Mouse (Mus musculus) adrenal gland, adult 18-20 months (tissue): ENCODE results near the gene Phactr4. TPM values are rescaled to one million over a fixed set of nuclear protein-coding genes. Genes with fewer than 3 reads are reported as not detected.

Experiments
- DNase-seq, 2 experiments: peaks; one replicate each; pipeline ENCODE4 v3.0.0; 2021 to 2022; ENCODE audit warnings: low spot score in 2 of 2
- total RNA-seq, 2 experiments: library from RNA; stranded (reverse); gene quantifications; 1 replicate in 1 of 2; 2 replicates in 1 of 2; pipeline ENCODE4 v1.2.3; 2021

The Phactr4 gene
- total RNA-seq, 2 experiments from 2014 or later: 41.6 to 81.7 TPM

DNA sequence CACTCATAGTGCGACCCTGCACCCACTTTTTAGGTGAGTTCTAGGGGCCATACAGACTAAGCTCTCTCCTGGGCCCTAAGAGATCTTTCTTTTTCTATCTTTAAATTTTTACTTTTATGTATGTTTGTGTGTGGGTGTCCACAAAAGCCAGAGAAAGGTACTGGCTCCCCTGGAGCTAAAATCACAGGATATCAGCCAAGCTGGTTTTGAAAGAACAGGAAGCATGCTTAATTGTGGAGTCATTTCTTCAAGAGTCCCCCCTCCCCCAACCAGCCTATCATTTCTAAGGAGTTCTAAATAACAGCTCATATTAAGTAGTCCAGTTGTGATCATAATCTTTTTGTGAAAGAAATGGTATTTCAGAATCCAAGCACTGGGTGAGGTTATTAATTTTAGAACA lies 48.5 kb downstream of the Phactr4 start:
- no peak for DNase-seq

DNA sequence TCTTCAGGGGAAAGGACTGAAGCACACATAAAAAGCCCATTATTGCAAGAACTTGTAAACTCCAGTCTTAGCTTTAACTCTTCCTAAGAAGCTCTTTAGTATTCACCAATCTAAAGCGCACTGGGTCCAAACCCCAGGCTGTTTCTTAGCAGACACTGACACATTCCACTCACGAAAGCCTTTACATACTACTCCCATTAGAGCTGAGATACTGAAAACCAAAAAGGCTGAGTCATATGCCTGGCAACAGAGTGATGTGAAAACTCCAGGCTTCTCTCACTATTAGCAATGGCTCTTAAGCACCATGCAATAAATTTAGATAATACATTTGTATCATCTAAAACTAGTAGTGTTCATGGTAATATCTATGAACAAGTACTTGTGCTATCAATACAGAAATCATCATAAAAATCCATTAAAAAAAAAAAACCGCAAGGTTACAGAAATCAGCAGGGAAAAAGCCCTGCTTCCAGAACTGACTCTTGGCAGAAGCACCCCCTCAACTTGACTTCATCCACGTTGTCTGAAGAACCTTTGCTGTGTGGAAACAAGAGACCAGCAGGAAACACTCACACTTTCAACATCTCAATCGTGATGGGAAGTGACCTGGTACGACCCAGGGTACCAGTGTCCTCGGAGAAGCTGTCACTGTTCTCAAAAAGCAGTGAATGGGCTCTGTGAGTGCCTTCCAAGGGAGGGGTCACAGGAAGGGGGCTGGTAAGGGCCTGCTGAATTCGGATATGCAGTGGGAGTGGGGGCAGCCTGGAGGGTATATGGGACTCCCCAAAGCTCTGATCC lies 52.1 kb downstream of the Phactr4 start:
- no peak for DNase-seq

DNA sequence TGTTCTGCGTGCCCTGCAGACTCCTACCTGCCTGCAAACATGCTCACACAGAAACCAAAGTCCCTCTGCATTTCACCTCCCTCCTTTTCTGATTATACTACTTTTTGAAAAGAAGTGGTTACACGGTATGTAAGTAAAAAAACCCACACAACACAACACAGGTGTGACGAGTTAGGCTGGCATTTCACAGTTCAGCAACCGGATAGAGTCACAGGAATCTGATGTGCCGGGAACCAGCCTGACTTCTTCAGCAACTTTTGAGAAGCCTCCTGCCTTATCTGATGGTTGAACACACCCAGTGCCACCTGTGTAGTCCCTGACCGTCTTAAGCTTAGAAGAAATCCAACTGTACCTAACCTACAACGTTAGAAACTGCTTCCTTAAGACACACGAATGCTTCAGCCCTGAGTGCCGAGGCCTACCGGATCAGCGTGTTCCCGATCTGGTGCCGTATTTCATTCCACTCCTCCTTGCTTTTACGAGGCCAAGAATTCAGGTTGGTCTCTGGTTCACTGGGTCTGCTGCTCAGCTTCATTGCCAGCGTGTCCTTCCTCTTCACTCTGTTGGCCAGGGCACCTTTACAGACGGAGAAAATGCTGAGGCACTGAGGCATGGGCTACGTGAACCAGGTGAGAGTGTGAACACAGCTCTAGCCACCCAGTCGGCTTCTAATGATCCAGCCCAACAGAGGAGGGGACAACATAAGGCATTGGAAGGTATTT lies 54.6 kb downstream of the Phactr4 start:
- no peak for DNase-seq

DNA sequence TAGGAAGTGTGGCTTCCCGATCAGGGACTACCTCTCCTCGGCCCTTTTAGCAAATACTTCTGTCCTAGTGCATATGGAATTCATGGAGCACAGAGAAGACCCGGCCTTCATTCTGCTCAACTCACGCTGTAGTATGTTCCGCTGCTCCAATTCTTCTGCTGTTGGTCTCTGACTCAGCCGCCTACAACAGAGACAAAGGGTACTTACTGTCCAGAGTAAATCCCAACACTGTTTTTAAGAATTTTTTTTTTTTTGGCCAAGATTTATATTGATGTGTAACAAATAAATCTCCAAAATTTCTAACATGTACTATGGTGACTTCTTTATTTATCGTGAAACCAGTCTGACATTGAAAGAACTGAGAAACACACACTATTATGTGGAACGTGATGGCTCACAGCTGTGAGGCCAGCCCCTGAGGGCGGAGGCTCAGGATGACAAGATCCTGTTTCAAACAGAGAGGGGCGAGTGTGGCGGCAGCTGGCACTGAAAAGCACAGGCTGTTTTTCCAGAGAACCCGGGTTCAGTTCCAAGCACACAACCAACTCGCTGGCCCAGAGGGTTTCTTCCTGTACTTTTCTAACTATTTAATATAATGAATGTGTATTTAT lies 56.7 kb downstream of the Phactr4 start:
- no peak for DNase-seq

DNA sequence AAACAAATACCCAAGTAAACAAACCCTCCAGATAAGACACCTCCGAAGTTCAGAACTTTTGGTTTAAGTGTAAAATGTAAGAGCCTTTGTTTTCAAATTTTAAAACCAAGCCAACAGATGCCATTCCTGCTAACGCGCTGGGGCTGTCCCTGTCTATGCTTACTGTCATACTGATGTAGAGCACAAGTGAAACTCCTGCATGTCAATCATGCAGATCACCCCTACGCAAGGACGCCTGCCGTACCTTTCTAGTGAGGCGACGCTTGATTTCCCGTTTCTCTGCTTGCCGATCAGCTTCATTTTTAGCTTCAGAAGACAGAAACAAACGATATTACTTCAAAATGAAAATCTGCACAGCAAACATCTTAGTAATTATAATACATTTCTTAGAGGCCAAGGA lies 58.8 kb downstream of the Phactr4 start:
- DNase-seq: no peak

DNA sequence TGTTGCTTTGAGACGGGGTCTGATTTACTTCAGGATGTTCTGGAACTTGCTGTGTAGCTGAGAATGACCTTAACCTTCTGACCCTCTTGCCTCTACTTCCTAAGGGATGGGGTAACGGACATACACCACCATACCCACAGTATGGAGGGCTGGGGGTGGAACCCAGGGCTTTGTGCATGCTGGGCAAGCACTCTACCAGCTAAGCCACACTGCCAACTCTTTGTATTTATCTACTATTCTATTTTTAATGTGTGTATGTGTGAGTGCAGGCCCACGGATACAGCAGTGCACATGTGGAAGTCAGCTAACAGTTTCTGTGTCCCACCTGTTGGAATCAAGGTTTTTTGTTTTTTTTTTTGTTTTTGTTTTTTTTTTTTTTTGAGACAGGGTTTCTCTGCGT lies 62.8 kb downstream of the Phactr4 start:
- DNase-seq: no peak

DNA sequence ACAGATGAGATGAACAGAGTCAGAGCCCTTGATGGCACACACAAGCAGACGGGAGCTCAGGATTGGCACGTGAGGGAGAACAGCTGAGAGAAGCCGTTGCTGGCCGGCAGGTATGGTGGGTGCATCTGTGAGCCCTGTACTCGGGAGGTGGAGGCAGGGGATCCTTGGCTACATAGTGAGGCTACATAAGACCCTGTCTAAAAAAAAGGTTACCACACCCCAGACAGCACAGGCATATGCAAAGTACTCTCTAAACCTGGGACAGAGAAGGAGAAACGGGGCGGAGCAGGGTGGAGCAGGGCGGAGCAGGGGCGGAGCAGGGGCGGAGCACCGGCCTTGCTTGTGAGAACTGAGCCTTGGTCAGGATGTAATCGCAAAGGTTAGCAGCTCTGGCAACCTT lies 66.1 kb downstream of the Phactr4 start:
- peak; percentile 40 to 54 for DNase-seq

DNA sequence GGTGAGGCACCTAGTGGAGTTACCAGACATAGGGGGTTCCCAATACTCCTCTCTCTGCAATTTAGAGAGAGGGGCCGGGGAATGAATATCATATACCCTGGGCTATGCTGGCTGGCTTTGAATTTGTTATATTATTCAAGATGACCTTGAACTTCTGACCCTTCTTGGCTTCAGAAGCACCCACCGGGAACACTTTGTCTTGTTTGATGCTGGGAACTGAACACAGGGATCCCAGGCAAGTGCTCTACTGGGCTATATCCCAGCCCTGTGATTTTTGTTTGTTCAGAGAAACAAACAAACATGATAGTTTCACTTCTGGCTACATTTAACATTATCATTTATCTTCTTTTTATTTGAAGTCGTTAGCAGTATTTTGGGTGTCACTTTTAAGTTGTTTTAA lies 66.9 kb downstream of the Phactr4 start:
- no peak for DNase-seq

DNA sequence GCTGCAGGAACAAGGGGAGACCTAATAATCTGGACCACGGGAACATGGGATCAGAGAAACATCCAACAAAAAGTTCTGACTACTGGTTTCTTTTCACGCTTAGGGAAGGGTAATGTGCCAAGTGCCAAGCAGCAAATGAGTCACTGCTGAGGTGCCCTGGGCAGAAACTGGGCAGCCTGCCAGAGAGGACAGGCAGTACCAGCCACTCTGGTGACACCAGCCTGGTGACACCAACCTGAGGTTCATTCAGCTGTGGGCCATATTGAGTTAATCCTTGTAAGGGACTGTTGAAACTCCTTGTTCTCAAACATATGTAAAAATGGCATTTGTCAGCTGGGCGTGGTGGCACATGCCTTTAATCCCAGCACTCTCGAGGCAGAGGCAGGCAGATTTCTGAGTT lies 67.7 kb downstream of the Phactr4 start:
- DNase-seq: peak; percentile 69 to 70

DNA sequence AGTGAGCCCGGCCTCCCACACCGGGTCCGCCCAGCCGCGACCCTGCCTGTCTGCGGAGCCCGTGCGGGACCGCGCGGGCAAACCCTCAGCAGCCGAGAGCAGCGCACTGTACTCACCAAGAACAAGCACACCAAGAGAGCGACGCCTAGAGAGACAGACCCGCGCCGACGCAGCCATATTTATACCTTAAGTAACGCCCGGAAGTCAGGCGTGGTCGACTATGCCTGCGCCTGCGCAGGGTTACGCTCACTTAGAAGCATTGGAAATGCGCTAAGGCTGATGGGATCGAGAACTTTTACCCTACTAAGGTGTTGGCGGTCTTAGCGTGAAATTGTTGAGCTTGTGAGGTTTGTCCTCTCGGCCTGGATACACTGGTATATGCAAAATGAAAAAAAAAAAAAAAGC lies 68.8 kb downstream of the Phactr4 start, which contains the start of gene Rcc1:
Gene Rcc1, minus strand, starts transcription at position 125 of the 405 bp plus-strand sequence.
- DNase-seq: peak; percentile 90 to 95

DNA sequence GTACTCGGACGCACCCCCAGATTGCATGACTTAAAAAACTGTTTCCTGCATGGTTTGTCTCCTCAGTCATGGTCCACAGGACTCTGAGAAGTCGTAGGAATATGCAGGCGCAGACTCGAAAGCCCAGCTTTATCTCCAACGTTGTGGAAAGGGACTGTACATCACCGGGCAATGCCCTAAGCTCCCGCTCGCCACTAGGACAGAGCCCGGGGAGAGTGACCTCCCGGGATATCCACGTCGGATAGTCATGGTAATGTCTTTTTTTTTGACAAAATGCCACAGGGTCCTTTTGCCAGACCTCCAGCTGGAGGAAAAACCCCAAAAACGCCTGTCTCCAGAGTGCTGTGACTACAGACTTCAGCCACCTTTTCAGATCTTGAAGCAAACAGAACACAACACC lies 69.5 kb downstream of the Phactr4 start:
- DNase-seq: peak in 1 of 2 experiments; percentile 16

DNA sequence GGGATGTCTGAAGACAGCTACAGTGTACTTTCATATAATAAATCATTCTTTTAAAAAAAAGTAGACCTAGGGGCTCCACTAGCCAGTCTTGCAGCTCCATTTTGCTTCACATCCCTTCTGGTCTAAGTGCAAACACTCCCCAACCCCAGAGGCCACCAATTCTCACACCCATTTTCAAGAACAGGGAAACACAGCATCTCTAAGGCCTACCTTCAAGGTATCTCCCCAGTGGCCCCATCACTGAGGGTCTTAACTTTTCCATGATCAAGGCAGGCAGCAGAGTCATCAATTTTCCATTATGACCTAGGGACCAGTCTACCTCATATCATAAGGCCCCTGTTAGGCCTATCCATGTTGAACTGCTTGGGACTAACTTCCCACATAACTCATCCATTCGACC lies 70.9 kb downstream of the Phactr4 start:
- DNase-seq: no peak

DNA sequence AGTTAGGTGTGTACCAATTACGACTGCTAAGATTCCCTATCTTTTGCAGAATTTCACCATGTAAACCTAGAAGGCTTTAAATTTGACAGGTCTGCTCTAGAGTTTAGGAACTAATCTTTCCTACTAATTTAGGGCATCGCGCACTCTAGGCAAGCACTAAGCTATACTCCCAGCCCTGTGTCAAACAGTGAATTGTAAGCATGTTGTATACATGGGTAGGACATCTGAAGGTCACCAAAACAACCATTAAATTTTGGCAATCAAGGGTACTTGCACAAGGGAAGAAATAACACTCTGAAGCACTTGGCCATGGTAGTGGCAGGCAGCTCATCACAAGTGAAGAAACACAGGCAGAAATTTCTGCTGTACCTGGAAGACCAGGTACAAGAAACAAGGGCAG lies 71.4 kb downstream of the Phactr4 start:
- no peak for DNase-seq

DNA sequence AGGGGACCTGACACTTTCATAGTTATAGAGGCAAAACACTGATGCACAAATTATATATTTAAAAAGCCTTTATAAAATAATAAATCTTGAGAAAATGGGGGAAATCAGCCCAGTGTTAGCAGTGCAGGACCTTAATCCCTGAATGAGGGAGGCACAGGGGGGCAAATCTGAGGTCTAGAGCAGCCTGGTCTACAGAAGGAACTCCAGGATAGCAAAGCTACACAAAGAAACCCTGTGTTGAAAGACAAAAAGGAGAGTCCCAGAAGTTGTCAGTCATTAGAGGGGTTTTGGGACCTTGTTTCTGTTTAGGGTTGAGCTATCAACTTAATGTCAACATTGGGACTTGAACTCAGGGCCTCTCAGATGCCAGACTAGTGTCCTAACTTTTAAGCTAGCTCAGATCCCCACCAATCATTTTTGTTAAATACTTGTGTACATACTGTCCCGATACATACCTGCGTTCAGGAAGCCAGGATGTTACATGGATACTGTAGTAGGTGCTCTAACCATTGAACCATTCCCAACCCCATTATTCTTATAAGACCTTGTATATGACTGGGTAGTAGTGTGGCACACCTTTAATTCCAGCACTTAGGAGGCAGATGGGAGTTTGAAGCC lies 72.1 kb downstream of the Phactr4 start:
- no peak for DNase-seq

DNA sequence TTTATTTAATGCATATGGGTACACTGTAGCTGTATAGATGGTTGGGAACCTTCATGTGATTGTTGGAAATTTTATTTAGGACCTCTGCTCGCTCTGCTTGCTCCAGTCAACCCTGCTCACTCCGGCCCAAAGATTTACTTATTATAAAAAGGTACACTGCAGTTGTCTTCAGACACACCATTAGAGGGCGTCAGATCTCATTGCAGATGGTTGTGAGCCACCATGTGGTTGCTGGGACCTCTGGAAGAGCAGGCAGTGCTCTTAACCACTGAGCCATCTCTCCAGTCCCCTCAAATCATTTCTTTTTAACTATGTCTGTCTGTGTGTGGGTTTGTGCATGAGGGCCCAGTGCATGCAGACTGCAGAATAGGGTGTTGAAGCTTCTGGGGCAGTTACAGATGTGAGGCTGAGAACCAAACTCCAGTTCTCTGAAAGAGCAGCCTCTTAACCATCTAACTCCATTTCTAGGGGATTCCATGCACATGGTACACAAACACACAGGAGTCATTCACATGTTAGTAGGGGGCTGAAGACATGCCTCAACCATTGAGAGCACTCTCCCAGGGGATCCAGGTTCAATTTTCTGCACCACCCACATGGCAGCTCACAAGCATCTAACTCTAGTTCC lies 72.7 kb downstream of the Phactr4 start:
- no peak for DNase-seq

DNA sequence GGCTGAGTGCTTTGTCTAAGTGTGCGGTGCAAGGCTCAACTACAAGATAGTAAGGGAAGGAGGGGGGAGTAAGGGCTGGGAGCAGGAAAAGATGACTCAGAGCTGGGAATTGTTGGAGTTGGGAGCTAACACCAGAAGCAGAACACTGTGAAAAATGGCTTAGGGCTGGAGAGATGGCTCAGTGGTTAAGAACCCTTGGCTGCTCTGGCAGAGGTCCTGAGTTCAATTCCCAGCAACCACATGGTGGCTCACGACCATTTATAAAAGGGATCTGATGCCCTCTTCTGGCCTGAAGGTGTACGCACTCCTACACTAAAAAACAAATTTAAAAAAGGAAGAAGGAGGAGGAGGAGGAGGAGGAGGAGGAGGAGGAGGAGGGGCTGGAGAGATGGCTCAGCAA lies 75.6 kb downstream of the Phactr4 start:
- no peak for DNase-seq

DNA sequence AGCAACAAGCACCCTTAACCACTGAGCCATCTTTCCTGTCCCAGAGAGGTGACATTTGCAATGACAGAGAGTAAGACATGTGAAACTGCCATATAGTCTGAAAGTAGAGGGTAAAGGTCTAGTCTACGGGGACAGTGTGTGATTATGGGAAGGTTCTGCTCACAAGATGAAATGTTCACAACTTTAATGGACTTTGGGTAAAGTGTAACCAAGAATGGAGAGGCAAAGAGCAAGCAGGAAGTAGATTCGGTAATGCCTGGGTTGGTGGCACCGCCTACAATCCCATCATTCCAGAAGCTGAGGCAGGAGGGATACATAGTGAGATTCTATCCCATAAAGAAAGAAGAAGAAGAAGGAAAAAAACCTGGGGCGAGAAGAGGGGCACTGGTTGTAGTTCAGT lies 76.0 kb downstream of the Phactr4 start:
- DNase-seq: no peak

DNA sequence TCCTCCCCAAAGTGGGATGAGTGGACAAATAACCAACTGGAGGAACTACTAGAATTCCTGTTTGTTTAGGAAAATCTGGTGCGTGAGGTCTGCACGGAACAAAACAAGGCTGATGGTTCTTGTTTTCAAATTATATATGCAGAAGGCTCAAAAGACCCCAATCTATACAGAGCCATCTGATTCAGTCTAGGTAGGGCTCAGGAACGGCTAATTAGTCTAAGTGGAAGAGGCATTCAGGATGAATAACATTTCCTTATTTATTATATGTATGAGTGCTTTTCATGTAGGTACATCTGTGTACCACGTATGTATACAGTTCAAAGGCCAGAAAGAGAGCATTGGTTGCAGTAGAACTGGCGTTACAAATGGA lies 76.5 kb downstream of the Phactr4 start:
- no peak for DNase-seq

DNA sequence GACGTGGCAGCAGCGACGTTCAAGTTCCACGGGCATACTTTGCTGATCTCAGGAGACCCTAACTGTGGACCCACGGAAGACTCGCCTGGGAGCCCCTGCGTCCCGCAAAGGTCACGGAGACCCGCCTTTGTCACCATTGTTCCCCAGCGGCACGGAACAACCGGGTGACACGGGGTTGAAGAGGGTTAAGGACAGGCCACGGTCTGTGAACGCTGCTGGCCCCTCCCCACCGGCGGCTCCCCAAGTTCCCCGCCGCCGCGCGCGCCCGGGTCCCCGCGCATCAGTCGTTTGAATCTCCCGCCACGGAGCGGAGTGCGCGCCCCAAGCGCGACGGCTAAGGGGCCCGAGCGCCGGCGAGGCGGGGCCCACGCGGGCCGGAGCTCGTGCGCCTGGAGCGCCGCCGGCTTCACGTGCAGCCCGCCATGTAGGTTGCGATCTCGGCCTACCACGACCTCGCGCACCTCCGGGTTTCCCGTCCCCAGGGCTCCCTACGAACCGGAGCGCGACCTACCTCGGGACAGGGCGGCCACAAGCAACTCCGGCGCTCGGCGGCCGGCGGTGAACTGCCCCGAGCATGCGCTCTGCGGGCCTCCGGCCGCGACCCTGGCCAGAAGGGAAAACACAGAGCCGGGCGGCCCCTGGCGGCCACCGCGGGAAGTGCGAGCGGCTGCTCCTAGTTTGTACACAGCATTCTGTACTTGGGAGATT lies 77.0 kb downstream of the Phactr4 start:
- DNase-seq: peak; percentile 99

DNA sequence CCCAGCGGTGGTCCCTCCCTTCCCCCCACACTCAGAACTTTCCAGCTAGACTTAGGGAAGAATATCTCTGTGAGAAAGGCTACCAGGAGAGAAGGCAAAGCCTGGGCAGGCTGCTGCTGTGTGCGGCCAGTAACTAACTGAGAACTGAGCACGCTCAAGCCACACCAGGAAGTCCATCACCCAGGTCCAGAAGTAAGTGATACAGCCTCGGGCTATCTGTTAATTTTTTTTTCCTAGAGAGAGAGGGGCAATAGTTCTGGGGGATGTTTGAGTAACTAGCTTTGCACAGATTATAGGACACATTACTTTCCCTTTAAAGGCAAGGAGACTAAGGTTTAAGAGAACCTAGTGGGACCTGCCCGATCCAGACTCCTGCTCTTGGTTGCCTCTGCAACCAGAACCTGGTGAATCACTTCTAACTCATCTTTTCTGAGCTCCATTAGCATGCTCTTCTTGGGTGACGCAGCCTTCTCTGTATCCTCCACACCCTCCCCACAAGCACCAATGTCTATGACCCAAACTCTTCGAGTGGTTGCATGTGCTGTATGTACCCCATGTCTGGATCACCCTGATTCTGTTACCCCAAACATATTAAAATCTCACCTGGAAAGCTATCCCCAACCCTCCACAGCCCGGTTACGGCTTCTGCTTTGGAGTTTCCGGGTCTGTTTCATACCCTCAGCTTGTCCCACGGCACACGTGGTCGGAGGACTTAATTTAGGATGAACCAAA lies 77.7 kb downstream of the Phactr4 start:
- DNase-seq: no peak
